Mouse (Mus musculus): ENCODE results near the gene Mettl16. TPM values are rescaled to one million over a fixed set of nuclear protein-coding genes. Genes with fewer than 3 reads are reported as not detected.

The Mettl16 gene
- polyA plus RNA-seq, 1 experiment, result 10.9 TPM

- no peak for TF ChIP-seq POLR2A (IDR thresholded peaks at IDR 0.05; ENCODE audit: insufficient read length, low read depth)
- TF ChIP-seq E2F4 (IDR thresholded peaks at IDR 0.05; ENCODE audit: insufficient read depth), result no peak
- no peak for TF ChIP-seq TCF3 (IDR thresholded peaks at IDR 0.05; ENCODE audit: insufficient read length, low read depth)
- TF ChIP-seq MAX (IDR thresholded peaks at IDR 0.05; ENCODE audit: low read depth), result no peak
- TF ChIP-seq REST (IDR thresholded peaks at IDR 0.05; ENCODE audit: insufficient read depth, insufficient read length), result no peak
- no peak for TF ChIP-seq SRF (IDR thresholded peaks at IDR 0.05; ENCODE audit: control insufficient read depth, insufficient read length, low read depth)
- TF ChIP-seq MYOG (IDR thresholded peaks at IDR 0.05; ENCODE audit: control insufficient read depth in 1 of 3, insufficient read depth in 1 of 3, insufficient read length in 2 of 3, low read depth in 2 of 3), result no peak
- TF ChIP-seq TCF12 (IDR thresholded peaks at IDR 0.05; ENCODE audit: insufficient read depth, poor library complexity, severe bottlenecking), result no peak
- no peak for TF ChIP-seq MYOD1 (IDR thresholded peaks at IDR 0.05; ENCODE audit: control insufficient read depth in 1 of 3, insufficient read length in 2 of 3, low read depth in 2 of 3)
- Histone ChIP-seq H3K79me2 (ENCODE audit: control insufficient read depth, insufficient read depth) (no peaks in the 10 kb centered on the region), H3K4me3 (no peak overlapping the region), H3K27me3 (ENCODE audit: control insufficient read depth, insufficient read depth, insufficient read length) (no peaks in the 10 kb centered on the region), H3K36me3 (ENCODE audit: control insufficient read depth, insufficient read depth) (peaks cover 11% of the 10 kb centered on the region), H3ac (ENCODE audit: control insufficient read depth, insufficient read length) (no peak overlapping the region), H3K4me2 (ENCODE audit: low read depth) (no peak overlapping the region)
Observed at GRCm38 (mm10) chr11:74822746-74823440, 52.3 kb downstream of the Mettl16 start.

GRCm38 (mm10) chr11:74826151-74826550 lies 55.5 kb downstream of the Mettl16 start:
- peak overlapping the region; percentile 35 for H3K4me2 ChIP-seq (ENCODE audit: low read depth)
- no peaks in the 10 kb centered on the region for H3K36me3 ChIP-seq (ENCODE audit: control insufficient read depth, insufficient read depth)
- H3K4me3 ChIP-seq, result no peak overlapping the region

GRCm38 (mm10) chr11:74826702-74827101 lies 56.1 kb downstream of the Mettl16 start:
- H3K79me2 ChIP-seq (ENCODE audit: control insufficient read depth, insufficient read depth), result no peaks in the 10 kb centered on the region

More at GRCm38 (mm10) chr11:74826151-74826550, 55.5 kb downstream of the Mettl16 start:
- no peaks in the 10 kb centered on the region for H3K79me2 ChIP-seq (ENCODE audit: control insufficient read depth, insufficient read depth)
- no peak overlapping the region for H3ac ChIP-seq (ENCODE audit: control insufficient read depth, insufficient read length)
- no peaks in the 10 kb centered on the region for H3K27me3 ChIP-seq (ENCODE audit: control insufficient read depth, insufficient read depth, insufficient read length)
- TF ChIP-seq E2F4 (IDR thresholded peaks at IDR 0.05; ENCODE audit: insufficient read depth) (no peak), POLR2A (IDR thresholded peaks at IDR 0.05; ENCODE audit: insufficient read length, low read depth) (no peak), TCF3 (IDR thresholded peaks at IDR 0.05; ENCODE audit: insufficient read length, low read depth) (no peak), MAX (IDR thresholded peaks at IDR 0.05; ENCODE audit: low read depth) (no peak), TCF12 (IDR thresholded peaks at IDR 0.05; ENCODE audit: insufficient read depth, poor library complexity, severe bottlenecking) (no peak), MYOG (IDR thresholded peaks at IDR 0.05; ENCODE audit: control insufficient read depth in 1 of 3, insufficient read depth in 1 of 3, insufficient read length in 2 of 3, low read depth in 2 of 3) (no peak), USF1 (IDR thresholded peaks at IDR 0.05; ENCODE audit: low read depth) (no peak), SRF (IDR thresholded peaks at IDR 0.05; ENCODE audit: control insufficient read depth, insufficient read length, low read depth) (no peak), REST (IDR thresholded peaks at IDR 0.05; ENCODE audit: insufficient read depth, insufficient read length) (no peak), MYOD1 (IDR thresholded peaks at IDR 0.05; ENCODE audit: control insufficient read depth in 1 of 3, insufficient read length in 2 of 3, low read depth in 2 of 3) (no peak)

GRCm38 (mm10) chr11:74827791-74828403 lies 57.3 kb downstream of the Mettl16 start:
- no peak for TF ChIP-seq USF1 (IDR thresholded peaks at IDR 0.05; ENCODE audit: low read depth)
- no peak for TF ChIP-seq REST (IDR thresholded peaks at IDR 0.05; ENCODE audit: insufficient read depth, insufficient read length)
- TF ChIP-seq TCF12 (IDR thresholded peaks at IDR 0.05; ENCODE audit: insufficient read depth, poor library complexity, severe bottlenecking), result no peak
- TF ChIP-seq MYOD1 (IDR thresholded peaks at IDR 0.05; ENCODE audit: control insufficient read depth in 1 of 3, insufficient read length in 2 of 3, low read depth in 2 of 3), result no peak
- no peak for TF ChIP-seq MAX (IDR thresholded peaks at IDR 0.05; ENCODE audit: low read depth)
- no peak for TF ChIP-seq TCF3 (IDR thresholded peaks at IDR 0.05; ENCODE audit: insufficient read length, low read depth)
- no peak for TF ChIP-seq CEBPB (IDR thresholded peaks at IDR 0.05; ENCODE audit: insufficient read depth, poor library complexity, severe bottlenecking)
- no peak for TF ChIP-seq SRF (IDR thresholded peaks at IDR 0.05; ENCODE audit: control insufficient read depth, insufficient read length, low read depth)
- TF ChIP-seq MYOG (IDR thresholded peaks at IDR 0.05; ENCODE audit: control insufficient read depth in 1 of 3, insufficient read depth in 1 of 3, insufficient read length in 2 of 3, low read depth in 2 of 3), result no peak
- no peak for TF ChIP-seq POLR2A (IDR thresholded peaks at IDR 0.05; ENCODE audit: insufficient read length, low read depth)
- no peak for TF ChIP-seq POLR2AphosphoS2 (IDR thresholded peaks at IDR 0.05; ENCODE audit: insufficient read length, low read depth)
- TF ChIP-seq E2F4 (IDR thresholded peaks at IDR 0.05; ENCODE audit: insufficient read depth), result no peak
- H3ac ChIP-seq (ENCODE audit: control insufficient read depth, insufficient read length), result no peak overlapping the region
- H3K36me3 ChIP-seq (ENCODE audit: control insufficient read depth, insufficient read depth), result no peaks in the 10 kb centered on the region
- H3K79me2 ChIP-seq (ENCODE audit: control insufficient read depth, insufficient read depth), result peaks cover 2% of the 10 kb centered on the region
- no peak overlapping the region for H3K4me3 ChIP-seq
- H3K4me2 ChIP-seq (ENCODE audit: low read depth), result no peak overlapping the region
- no peaks in the 10 kb centered on the region for H3K27me3 ChIP-seq (ENCODE audit: control insufficient read depth, insufficient read depth, insufficient read length)

More at GRCm38 (mm10) chr11:74826702-74827101, 56.1 kb downstream of the Mettl16 start:
- Histone ChIP-seq H3K27me3 (ENCODE audit: control insufficient read depth, insufficient read depth, insufficient read length) (no peaks in the 10 kb centered on the region), H3K4me3 (no peak overlapping the region), H3K4me2 (ENCODE audit: low read depth) (peak overlapping the region; percentile 35), H3K36me3 (ENCODE audit: control insufficient read depth, insufficient read depth) (no peaks in the 10 kb centered on the region), H3ac (ENCODE audit: control insufficient read depth, insufficient read length) (no peak overlapping the region)
- no peak for TF ChIP-seq CEBPB (IDR thresholded peaks at IDR 0.05; ENCODE audit: insufficient read depth, poor library complexity, severe bottlenecking)
- no peak for TF ChIP-seq E2F4 (IDR thresholded peaks at IDR 0.05; ENCODE audit: insufficient read depth)
- no peak for TF ChIP-seq POLR2A (IDR thresholded peaks at IDR 0.05; ENCODE audit: insufficient read length, low read depth)
- TF ChIP-seq TCF3 (IDR thresholded peaks at IDR 0.05; ENCODE audit: insufficient read length, low read depth), result no peak
- TF ChIP-seq TCF12 (IDR thresholded peaks at IDR 0.05; ENCODE audit: insufficient read depth, poor library complexity, severe bottlenecking), result no peak
- TF ChIP-seq REST (IDR thresholded peaks at IDR 0.05; ENCODE audit: insufficient read depth, insufficient read length), result no peak
- TF ChIP-seq MAX (IDR thresholded peaks at IDR 0.05; ENCODE audit: low read depth), result no peak
- no peak for TF ChIP-seq SRF (IDR thresholded peaks at IDR 0.05; ENCODE audit: control insufficient read depth, insufficient read length, low read depth)
- TF ChIP-seq POLR2AphosphoS2 (IDR thresholded peaks at IDR 0.05; ENCODE audit: insufficient read length, low read depth), result no peak
